Mouse (Mus musculus) forebrain, embryonic 14.5 days (tissue): ENCODE measurements around the gene Olfr871. TPM values are rescaled to one million over a fixed set of nuclear protein-coding genes. Genes with fewer than 3 reads are reported as not detected.
"Not testable (repeated sequence)": the region's sequence is repeated elsewhere in the genome, so short reads cannot be mapped to it uniquely, and the experiment has no call there.

Source experiments
- ATAC-seq: fragments of 200-750 bp; cut with Nextera tagmentation; 2 replicates; pipeline ENCODE4 v1.8.0; 2017; ENCODE audit warnings: mild to moderate bottlenecking, moderate library complexity
- DNase-seq: peaks from one replicate; pipeline ENCODE4 v3.0.0-alpha.2; 2015; ENCODE audit warnings: low spot score
- H3K27ac ChIP-seq: fragments of 300-500 bp; sonication (generic); 2 replicates; pipeline ENCODE4 v1.5.1; 2014; ENCODE audit warnings: low read depth, mild to moderate bottlenecking, control low read depth, low read length, moderate library complexity
- H3K27me3 ChIP-seq: fragments of 300-500 bp; sonication (generic); replicated peaks from 2 replicates; pipeline ENCODE4 v1.6.1; 2014; ENCODE audit warnings: low read length, control low read depth, mixed read lengths; ENCODE audit not compliant: control insufficient read depth, insufficient read depth
- H3K36me3 ChIP-seq: fragments of 300-500 bp; sonication (generic); 2 replicates; pipeline ENCODE4 v1.6.1; 2014; ENCODE audit warnings: low read length, control low read depth; ENCODE audit not compliant: control insufficient read depth, insufficient read depth
- H3K4me1 ChIP-seq: fragments of 300-500 bp; sonication (generic); 2 replicates; pipeline ENCODE4 v1.6.1; 2014; ENCODE audit warnings: antibody characterized with exemption, low read length, control low read depth; ENCODE audit not compliant: control insufficient read depth, insufficient read depth
- H3K4me2 ChIP-seq: fragments of 300-500 bp; sonication (generic); 2 replicates; pipeline ENCODE4 v1.6.1; 2014; ENCODE audit warnings: mild to moderate bottlenecking, control low read depth, low read length
- H3K4me3 ChIP-seq: fragments of 300-500 bp; sonication (generic); 2 replicates; pipeline ENCODE4 v1.5.1; 2014; ENCODE audit warnings: low read depth, low read length, control low read depth
- H3K9ac ChIP-seq: fragments of 300-500 bp; sonication (generic); 2 replicates; pipeline ENCODE4 v1.6.1; 2014; ENCODE audit warnings: mild to moderate bottlenecking, low read length, control low read depth, moderate library complexity
- H3K9me3 ChIP-seq: fragments of 300-500 bp; sonication (generic); replicated peaks from 2 replicates; pipeline ENCODE4 v1.6.1; 2016; ENCODE audit warnings: low read length, control low read depth, mixed read lengths; ENCODE audit not compliant: control insufficient read depth
- WGBS: fragments of 180-500 bp; shearing (Covaris S2); extraction: QIAGEN DNeasy Blood & Tissue Kit; methylation state at CpG from one replicate; pipeline ENCODE4 v1.1.7; 2014; 5-methylcytosine and 5-hydroxymethylcytosine counted together
- polyA plus RNA-seq: library from polyadenylated mRNA; unstranded; fragments of >200 nt; fragmentation: Nextera tagmentation; extraction: Ambion mirVana; gene quantifications from 2 replicates; pipeline ENCODE4 v1.2.1, GENCODE M21; 2014

The Olfr871 gene
- polyA plus RNA-seq: not detected in 2 replicates

- H3K9me3 ChIP-seq: 0 out of 2 replicates have a peak, but pooled peaks cover under 1% of the 10 kb centered on the region
- DNase-seq: no peak
- H3K4me1 ChIP-seq: no peaks in the 10 kb centered on the region
- no peak within 1 kb of the TSS for H3K4me2 ChIP-seq
- H3K36me3 ChIP-seq: no peaks in the 10 kb centered on the region
- no peak within 1 kb of the TSS for H3K4me3 ChIP-seq
- no peak for ATAC-seq
- H3K27ac ChIP-seq: no peak within 1 kb of the TSS
- H3K9ac ChIP-seq: no peak within 1 kb of the TSS
- no peaks in the 10 kb centered on the region for H3K27me3 ChIP-seq
Measured at GRCm38 (mm10) chr9:20211907-20212306, at the start of gene Olfr871. Gene Olfr871 (plus strand): TSS chr9:20212207.

DNA sequence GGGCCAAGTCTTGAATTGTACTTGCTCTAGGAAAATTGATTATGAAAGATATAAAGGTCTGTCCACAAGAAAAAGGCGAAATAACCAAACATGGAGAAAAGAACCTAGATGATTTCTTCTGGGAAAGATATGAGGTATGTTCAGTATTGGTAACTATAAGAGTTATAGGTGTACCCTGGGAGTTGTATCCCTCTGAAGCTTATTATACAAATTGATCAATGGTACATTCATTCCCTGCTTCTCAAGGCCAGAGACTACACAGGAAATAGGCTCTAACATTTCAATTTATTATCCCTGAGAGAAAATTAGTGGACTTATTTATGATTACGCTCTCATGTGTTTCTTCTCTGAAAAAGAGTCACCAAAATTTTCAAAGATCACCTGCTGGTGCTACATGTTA lies 38.0 kb upstream of the Olfr871 start, which contains the start of gene Olfr870:
TSS of gene Olfr870 (minus strand) at position 101 of the 400 bp plus-strand sequence.
- 71% methylated on average over 2 of the region's 2 CpGs for WGBS
- no peak within 1 kb of the TSS for H3K9ac ChIP-seq
- DNase-seq (no peak), ATAC-seq (no peak)
- no peaks in the 10 kb centered on the region for H3K4me1 ChIP-seq
- H3K27ac ChIP-seq: no peak within 1 kb of the TSS
- H3K4me2 ChIP-seq: no peak within 1 kb of the TSS
- H3K9me3 ChIP-seq: peaks cover 13% of the 10 kb centered on the region; the same call in 1 of the 2 replicates
- no peaks in the 10 kb centered on the region for H3K36me3 ChIP-seq
- no peaks in the 10 kb centered on the region for H3K27me3 ChIP-seq
- no peak within 1 kb of the TSS for H3K4me3 ChIP-seq

DNA sequence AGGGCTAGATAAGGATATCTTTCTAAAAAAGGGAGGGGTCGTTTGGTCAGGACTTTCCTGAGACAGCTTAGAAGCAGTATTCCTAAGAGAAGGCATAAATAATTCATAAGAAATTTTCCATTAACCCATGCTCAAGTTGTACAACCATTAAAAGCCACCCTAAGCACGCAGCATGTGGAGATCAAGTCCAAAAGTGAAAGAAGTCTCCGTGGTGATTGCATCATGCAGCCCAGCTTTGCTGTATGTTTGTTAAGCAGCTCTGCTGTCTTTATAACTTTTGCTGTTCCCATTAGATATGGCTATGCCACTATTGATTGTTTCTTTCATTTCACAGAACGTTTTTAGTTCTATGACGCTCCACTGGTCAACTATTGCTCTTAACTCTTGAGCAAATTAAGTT lies 32.5 kb upstream of the Olfr871 start:
- 74% methylated on average over 5 of the region's 5 CpGs for WGBS
- H3K4me2 ChIP-seq: no peak overlapping the region
- H3K36me3 ChIP-seq: no peaks in the 10 kb centered on the region
- H3K4me3 ChIP-seq: no peak overlapping the region
- DNase-seq: no peak
- ATAC-seq: no peak
- H3K9ac ChIP-seq: no peak overlapping the region
- H3K27me3 ChIP-seq: no peaks in the 10 kb centered on the region
- H3K9me3 ChIP-seq: peaks cover 13% of the 10 kb centered on the region
- H3K4me1 ChIP-seq: no peaks in the 10 kb centered on the region
- H3K27ac ChIP-seq: no peak overlapping the region

DNA sequence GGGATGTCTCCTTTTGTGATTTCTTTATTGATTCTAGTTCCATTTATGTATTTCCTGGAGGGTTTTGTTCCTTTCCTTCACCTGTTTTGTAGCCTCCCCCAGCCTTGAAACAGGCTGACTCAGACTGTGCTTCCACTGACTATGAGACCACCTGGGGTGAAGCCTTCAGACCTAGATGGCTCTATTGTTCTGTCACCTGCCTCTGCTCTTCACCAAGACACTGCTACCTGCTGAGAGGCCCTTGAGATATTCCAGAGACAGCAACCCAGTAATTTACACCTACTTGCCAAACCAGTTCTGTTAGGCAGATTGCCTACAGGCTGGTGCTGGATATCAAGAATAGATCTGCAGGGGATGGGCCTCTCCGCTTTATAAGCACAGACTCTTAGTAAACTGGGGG lies 9.9 kb upstream of the Olfr871 start:
- no peaks in the 10 kb centered on the region for H3K4me1 ChIP-seq
- H3K4me2 ChIP-seq: no peak overlapping the region
- H3K27me3 ChIP-seq: no peaks in the 10 kb centered on the region
- no peak for DNase-seq
- H3K9ac ChIP-seq: no peak overlapping the region
- H3K9me3 ChIP-seq: peaks cover 6% of the 10 kb centered on the region; the same call in 1 of the 2 replicates
- WGBS: 78% methylated on average over 1 of the region's 1 CpGs
- ATAC-seq: no peak
- no peaks in the 10 kb centered on the region for H3K36me3 ChIP-seq
- no peak overlapping the region for H3K4me3 ChIP-seq
- no peak overlapping the region for H3K27ac ChIP-seq

- H3K27ac ChIP-seq, H3K36me3 ChIP-seq, H3K4me1 ChIP-seq, DNase-seq, H3K4me3 ChIP-seq, H3K9me3 ChIP-seq, H3K27me3 ChIP-seq, ATAC-seq, H3K9ac ChIP-seq, H3K4me2 ChIP-seq: not testable (repeated sequence)
- 93% methylated on average over 7 of the region's 7 CpGs for WGBS
Measured at GRCm38 (mm10) chr9:20203413-20203984, 8.5 kb upstream of the Olfr871 start.

- Histone ChIP-seq H3K27ac (no peak overlapping the region), H3K4me3 (no peak overlapping the region), H3K36me3 (no peaks in the 10 kb centered on the region), H3K9ac (no peak overlapping the region), H3K4me2 (no peak overlapping the region), H3K4me1 (no peaks in the 10 kb centered on the region), H3K27me3 (no peaks in the 10 kb centered on the region), H3K9me3 (0 out of 2 replicates have a peak, but pooled peaks cover 3% of the 10 kb centered on the region)
- 62% methylated on average over 1 of the region's 1 CpGs for WGBS
- DNase-seq (no peak), ATAC-seq (no peak)
Measured at GRCm38 (mm10) chr9:20210812-20211211, 1.2 kb upstream of the Olfr871 start.

DNA sequence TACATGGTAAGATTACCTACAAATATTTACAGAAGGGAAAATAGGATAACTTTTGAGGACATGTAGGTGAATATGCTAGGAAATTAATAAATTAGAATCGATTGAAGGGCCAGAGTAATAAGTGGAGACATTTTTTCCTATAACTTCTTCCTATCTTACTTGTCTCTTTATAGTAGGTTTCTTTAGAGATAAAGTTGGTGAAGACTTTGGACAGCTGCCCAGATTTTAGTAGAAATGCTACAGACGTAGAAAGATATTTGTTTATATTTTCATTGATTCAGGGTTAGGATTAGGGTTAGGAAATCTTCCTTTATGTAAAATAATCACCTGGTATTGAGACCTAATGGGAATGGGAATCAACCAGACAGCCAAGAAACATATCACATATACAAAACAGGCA lies 530 bp upstream of the Olfr871 start:
- H3K4me1 ChIP-seq: no peaks in the 10 kb centered on the region
- no peak overlapping the region for H3K9ac ChIP-seq
- no peaks in the 10 kb centered on the region for H3K27me3 ChIP-seq
- no peak for ATAC-seq
- no peak overlapping the region for H3K4me2 ChIP-seq
- 0 out of 2 replicates have a peak, but pooled peaks cover 3% of the 10 kb centered on the region for H3K9me3 ChIP-seq
- no peak for DNase-seq
- no peak overlapping the region for H3K4me3 ChIP-seq
- 79% methylated on average over 2 of the region's 2 CpGs for WGBS
- H3K27ac ChIP-seq: no peak overlapping the region
- no peaks in the 10 kb centered on the region for H3K36me3 ChIP-seq

GRCm38 (mm10) chr9:20236819-20237218 lies 24.8 kb downstream of the Olfr871 start, which contains the start of gene Olfr872:
Gene Olfr872 (plus strand): TSS chr9:20237119.
- no peak for DNase-seq
- Histone ChIP-seq H3K4me1 (no peaks in the 10 kb centered on the region), H3K36me3 (no peaks in the 10 kb centered on the region), H3K27ac (no peak within 1 kb of the TSS), H3K4me2 (no peak within 1 kb of the TSS), H3K9ac (no peak within 1 kb of the TSS), H3K27me3 (no peaks in the 10 kb centered on the region), H3K4me3 (no peak within 1 kb of the TSS), H3K9me3 (no peaks in the 10 kb centered on the region)
- ATAC-seq: no peak

- Histone ChIP-seq H3K36me3 (no peaks in the 10 kb centered on the region), H3K27me3 (no peaks in the 10 kb centered on the region), H3K9ac (no peak overlapping the region), H3K9me3 (no peaks in the 10 kb centered on the region), H3K4me3 (no peak overlapping the region), H3K27ac (no peak overlapping the region), H3K4me2 (no peak overlapping the region), H3K4me1 (no peaks in the 10 kb centered on the region)
- WGBS: 77% methylated on average over 2 of the region's 2 CpGs
- DNase-seq: no peak
- ATAC-seq: no peak
Measured at GRCm38 (mm10) chr9:20237378-20237777, 25.4 kb downstream of the Olfr871 start.
